Mouse (Mus musculus): ENCODE measurements around the gene Cds2. TPM values are rescaled to one million over a fixed set of nuclear protein-coding genes. Genes with fewer than 3 reads are reported as not detected.
A peak's percentile ranks its signal among the peaks of the same experiment; 100 is the strongest.

The Cds2 gene
- total and polyA plus RNA-seq, 2 experiments from 2014 or later: 32.6 to 135 TPM

GRCm38 (mm10) chr2:132263421-132264265 is 695 bp downstream of the Cds2 start:
- ATAC-seq (ENCODE audit: low FRiP score): peak; percentile 55; the same call in 1 of the 2 replicates
- peak overlapping the region; percentile 79 for H3K27ac ChIP-seq (ENCODE audit: low read depth, low read length)
- H3K27me3 ChIP-seq (ENCODE audit: insufficient read depth, low read length): no peaks in the 10 kb centered on the region
- H3K4me3 ChIP-seq (ENCODE audit: low read depth, low read length): peak overlapping the region; percentile 98
- WGBS: under 1% methylated on average over 47 of the region's 47 CpGs
- TF ChIP-seq CTCF (IDR thresholded peaks at IDR 0.05): peak; percentile 11; the same call in 1 of the 2 replicates
- H3K36me3 ChIP-seq (ENCODE audit: insufficient read depth, low read length): no peaks in the 10 kb centered on the region
- peak; percentile 57 for DNase-seq (ENCODE audit: low spot score)
- peak overlapping the region; percentile 67 for H3K4me2 ChIP-seq (ENCODE audit: low read depth, low read length, poor library complexity, severe bottlenecking)
- peaks cover 6% of the 10 kb centered on the region for H3K4me1 ChIP-seq (ENCODE audit: insufficient read depth, low read length)
- H3K9ac ChIP-seq (replicated peaks; ENCODE audit: low read length, poor library complexity, severe bottlenecking): peak overlapping the region; percentile 90
- H3K9me3 ChIP-seq (ENCODE audit: low read length): no peaks in the 10 kb centered on the region

- peak overlapping the region; percentile 79 for H3K27ac ChIP-seq (ENCODE audit: low read depth, low read length)
Observed at GRCm38 (mm10) chr2:132264266-132264710, 1.3 kb downstream of the Cds2 start.

GRCm38 (mm10) chr2:132265196-132265595 is 2.2 kb downstream of the Cds2 start:
- Histone ChIP-seq H3K4me1 (ENCODE audit: insufficient read depth, low read length) (peaks cover 6% of the 10 kb centered on the region), H3K27me3 (ENCODE audit: insufficient read depth, low read length) (no peaks in the 10 kb centered on the region), H3K9ac (replicated peaks; ENCODE audit: low read length, poor library complexity, severe bottlenecking) (no peak overlapping the region), H3K36me3 (ENCODE audit: insufficient read depth, low read length) (no peaks in the 10 kb centered on the region), H3K27ac (ENCODE audit: low read depth, low read length) (no peak overlapping the region), H3K4me3 (ENCODE audit: low read depth, low read length) (no peak overlapping the region; the same call in 1 of the 2 replicates), H3K9me3 (ENCODE audit: low read length) (no peaks in the 10 kb centered on the region), H3K4me2 (ENCODE audit: low read depth, low read length, poor library complexity, severe bottlenecking) (peak overlapping the region; percentile 67)
- DNase-seq (ENCODE audit: low spot score) (no peak), ATAC-seq (ENCODE audit: low FRiP score) (no peak)
- WGBS: 92% methylated on average over 9 of the region's 9 CpGs
- no peak for TF ChIP-seq CTCF (IDR thresholded peaks at IDR 0.05)

More at GRCm38 (mm10) chr2:132264266-132264710, 1.3 kb downstream of the Cds2 start:
- no peak for TF ChIP-seq CTCF (IDR thresholded peaks at IDR 0.05)
- Histone ChIP-seq H3K9ac (replicated peaks; ENCODE audit: low read length, poor library complexity, severe bottlenecking) (peak overlapping the region; percentile 90), H3K4me2 (ENCODE audit: low read depth, low read length, poor library complexity, severe bottlenecking) (peak overlapping the region; percentile 67), H3K9me3 (ENCODE audit: low read length) (no peaks in the 10 kb centered on the region), H3K4me1 (ENCODE audit: insufficient read depth, low read length) (peaks cover 6% of the 10 kb centered on the region), H3K4me3 (ENCODE audit: low read depth, low read length) (peak overlapping the region; percentile 98), H3K27me3 (ENCODE audit: insufficient read depth, low read length) (no peaks in the 10 kb centered on the region), H3K36me3 (ENCODE audit: insufficient read depth, low read length) (no peaks in the 10 kb centered on the region)
- no peak for DNase-seq (ENCODE audit: low spot score)
- WGBS: 13% methylated on average over 6 of the region's 6 CpGs
- no peak for ATAC-seq (ENCODE audit: low FRiP score)

- Histone ChIP-seq H3K36me3 (ENCODE audit: insufficient read depth, low read length) (no peaks in the 10 kb centered on the region), H3K4me3 (ENCODE audit: low read depth, low read length) (no peak overlapping the region), H3K27me3 (ENCODE audit: insufficient read depth, low read length) (no peaks in the 10 kb centered on the region), H3K4me1 (ENCODE audit: insufficient read depth, low read length) (peaks cover 6% of the 10 kb centered on the region), H3K9me3 (ENCODE audit: low read length) (no peaks in the 10 kb centered on the region), H3K27ac (ENCODE audit: low read depth, low read length) (no peak overlapping the region), H3K9ac (replicated peaks; ENCODE audit: low read length, poor library complexity, severe bottlenecking) (no peak overlapping the region), H3K4me2 (ENCODE audit: low read depth, low read length, poor library complexity, severe bottlenecking) (no peak overlapping the region)
- no peak for ATAC-seq (ENCODE audit: low FRiP score)
- no peak for DNase-seq (ENCODE audit: low spot score)
- WGBS: 94% methylated on average over 3 of the region's 3 CpGs
- no peak for TF ChIP-seq CTCF (IDR thresholded peaks at IDR 0.05)
Observed at GRCm38 (mm10) chr2:132266086-132266485, 3.1 kb downstream of the Cds2 start.

GRCm38 (mm10) chr2:132269217-132269616 is 6.3 kb downstream of the Cds2 start:
- Histone ChIP-seq H3K9me3 (ENCODE audit: low read length) (no peaks in the 10 kb centered on the region), H3K27ac (ENCODE audit: low read depth, low read length) (no peak overlapping the region), H3K9ac (replicated peaks; ENCODE audit: low read length, poor library complexity, severe bottlenecking) (no peak overlapping the region), H3K4me1 (ENCODE audit: insufficient read depth, low read length) (peaks cover 6% of the 10 kb centered on the region), H3K4me2 (ENCODE audit: low read depth, low read length, poor library complexity, severe bottlenecking) (no peak overlapping the region), H3K36me3 (ENCODE audit: insufficient read depth, low read length) (no peaks in the 10 kb centered on the region), H3K27me3 (ENCODE audit: insufficient read depth, low read length) (no peaks in the 10 kb centered on the region), H3K4me3 (ENCODE audit: low read depth, low read length) (no peak overlapping the region)
- no peak for TF ChIP-seq CTCF (IDR thresholded peaks at IDR 0.05)
- ATAC-seq (ENCODE audit: low FRiP score) (peak; percentile 5; the same call in 1 of the 2 replicates), DNase-seq (ENCODE audit: low spot score) (no peak)
- 89% methylated on average over 3 of the region's 3 CpGs for WGBS

GRCm38 (mm10) chr2:132270331-132270951 is 7.5 kb downstream of the Cds2 start:
- Histone ChIP-seq H3K4me2 (ENCODE audit: low read depth, low read length, poor library complexity, severe bottlenecking) (no peak overlapping the region), H3K4me3 (ENCODE audit: low read depth, low read length) (no peak overlapping the region), H3K27me3 (ENCODE audit: insufficient read depth, low read length) (no peaks in the 10 kb centered on the region), H3K36me3 (ENCODE audit: insufficient read depth, low read length) (no peaks in the 10 kb centered on the region), H3K9ac (replicated peaks; ENCODE audit: low read length, poor library complexity, severe bottlenecking) (no peak overlapping the region), H3K9me3 (ENCODE audit: low read length) (no peaks in the 10 kb centered on the region), H3K4me1 (ENCODE audit: insufficient read depth, low read length) (no peaks in the 10 kb centered on the region), H3K27ac (ENCODE audit: low read depth, low read length) (no peak overlapping the region)
- no peak for ATAC-seq (ENCODE audit: low FRiP score)
- DNase-seq (ENCODE audit: low spot score): peak; percentile 32
- no peak for TF ChIP-seq CTCF (IDR thresholded peaks at IDR 0.05)
- WGBS: 74% methylated on average over 2 of the region's 2 CpGs

Data from midbrain, postnatal 0 days (tissue).